In the genomic region with DNA sequence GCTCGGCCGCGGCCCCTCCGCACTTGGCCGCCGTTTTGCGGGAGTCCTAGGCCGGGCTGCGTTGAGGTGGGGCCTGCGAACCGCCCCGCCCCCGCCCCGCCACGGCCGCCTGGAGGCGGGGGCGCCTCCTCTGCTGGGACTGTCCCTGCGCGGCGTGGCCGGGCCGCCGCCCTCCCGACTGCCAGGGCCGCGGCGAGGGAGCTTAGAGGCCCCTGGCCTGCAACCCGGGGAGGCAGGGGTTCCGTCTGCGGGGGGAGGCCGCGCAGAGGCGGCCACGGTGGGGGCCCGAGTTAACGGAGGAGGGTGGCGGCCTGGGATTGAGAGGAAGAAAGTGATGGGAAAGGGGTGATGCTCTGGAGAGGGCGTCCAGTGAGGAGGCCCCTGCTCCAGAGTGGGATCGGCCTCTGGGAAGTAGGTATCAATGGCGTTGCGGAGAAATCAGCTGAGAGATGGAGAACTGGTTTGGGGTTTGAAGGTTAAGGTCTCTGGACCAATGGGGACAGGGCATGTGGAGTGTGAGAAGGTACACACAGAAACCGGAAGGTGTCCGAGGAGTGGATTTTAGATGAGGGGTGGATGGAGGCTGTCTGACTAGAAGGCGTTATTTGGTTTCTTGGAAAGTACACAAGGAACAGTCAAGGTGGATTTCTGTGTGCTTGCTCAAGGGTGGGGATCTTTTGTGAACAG, we compare ENCODE assay signal across 7 mouse cellular contexts. TPM values are rescaled to one million over a fixed set of nuclear protein-coding genes. Genes with fewer than 3 reads are reported as not detected.
DNase-seq lines count a peak whose midpoint lies in the region; ATAC-seq and TF ChIP-seq lines count a peak whose summit lies in the region.

No protein-coding gene starts in this region.

- 1% methylated on average over 44 of the region's 45 CpGs for WGBS in neural tube, embryonic 11.5 days
- WGBS in forebrain, embryonic 12.5 days = under 1% methylated on average over 29 of the region's 45 CpGs
- WGBS in limb, embryonic 11.5 days = 0% methylated on average over 42 of the region's 45 CpGs

- peaks cover 50% of the 10 kb centered on the region for H3K79me2 ChIP-seq in myocyte (ENCODE audit: control insufficient read depth, insufficient read depth)

- peaks cover 8% of the 10 kb centered on the region; the same call in 1 of the 2 replicates for H3K4me1 ChIP-seq in neural tube, embryonic 11.5 days (ENCODE audit: control insufficient read depth, insufficient read depth, low read length)
- peaks cover 22% of the 10 kb centered on the region for H3K4me1 ChIP-seq in forebrain, embryonic 12.5 days
- 0 out of 2 replicates have a peak, but pooled peaks cover 3% of the 10 kb centered on the region for H3K4me1 ChIP-seq in limb, embryonic 11.5 days (ENCODE audit: control insufficient read depth, insufficient read depth, low read length)

- H3ac ChIP-seq in myocyte (ENCODE audit: control insufficient read depth, insufficient read length) = peak overlapping the region; percentile 41

- no peaks in the 10 kb centered on the region for H3K9me3 ChIP-seq in neural tube, embryonic 11.5 days (ENCODE audit: control insufficient read depth, low read length)
- no peaks in the 10 kb centered on the region for H3K9me3 ChIP-seq in forebrain, embryonic 12.5 days
- no peaks in the 10 kb centered on the region for H3K9me3 ChIP-seq in limb, embryonic 11.5 days (ENCODE audit: control insufficient read depth, low read length)

- peak overlapping the region; percentile 96 for H3K9ac ChIP-seq in neural tube, embryonic 11.5 days (ENCODE audit: low read length)
- peak overlapping the region; percentile 98 for H3K9ac ChIP-seq in forebrain, embryonic 12.5 days
- H3K9ac ChIP-seq in limb, embryonic 11.5 days (ENCODE audit: low read length) = peak overlapping the region; percentile 95

- H3K4me2 ChIP-seq in neural tube, embryonic 11.5 days (ENCODE audit: low read depth) = peak overlapping the region; percentile 81
- peak overlapping the region; percentile 69 for H3K4me2 ChIP-seq in forebrain, embryonic 12.5 days
- H3K4me2 ChIP-seq in limb, embryonic 11.5 days (ENCODE audit: low read depth, severe bottlenecking) = peak overlapping the region; percentile 63
- H3K4me2 ChIP-seq in myocyte (ENCODE audit: low read depth) = peak overlapping the region; percentile 81

- no peaks in the 10 kb centered on the region for H3K27me3 ChIP-seq in neural tube, embryonic 11.5 days (ENCODE audit: control insufficient read depth, insufficient read depth, low read length)
- peaks cover 13% of the 10 kb centered on the region; the same call in 1 of the 2 replicates for H3K27me3 ChIP-seq in forebrain, embryonic 12.5 days
- no peaks in the 10 kb centered on the region for H3K27me3 ChIP-seq in limb, embryonic 11.5 days (ENCODE audit: control insufficient read depth, insufficient read depth, low read length)
- no peaks in the 10 kb centered on the region for H3K27me3 ChIP-seq in myocyte (ENCODE audit: control insufficient read depth, insufficient read depth, insufficient read length)

- H3K27ac ChIP-seq in neural tube, embryonic 11.5 days (ENCODE audit: low read depth, low read length) = peak overlapping the region; percentile 86
- H3K27ac ChIP-seq in forebrain, embryonic 12.5 days = peak overlapping the region; percentile 95
- peak overlapping the region; percentile 85 for H3K27ac ChIP-seq in limb, embryonic 11.5 days (replicated peaks; ENCODE audit: low read depth, low read length)

- DNase-seq in neural tube, embryonic 11.5 days (ENCODE audit: low spot score) = peak; percentile 38
- DNase-seq in neural tube, embryonic 10.5 days (ENCODE audit: extremely low spot score, low spot score) = no peak
- DNase-seq in limb, embryonic 11.5 days (ENCODE audit: low spot score) = peak; percentile 52
- no peak for DNase-seq in right cerebral cortex, postnatal 14 days

- ATAC-seq in neural tube, embryonic 11.5 days (ENCODE audit: insufficient read depth, low FRiP score, low TSS enrichment) = peak; percentile 71
- ATAC-seq in activated CD4-positive, CD25-positive, alpha-beta regulatory T cell, adult 4 months = peak; percentile 43
- peak; percentile 80 for ATAC-seq in forebrain, embryonic 12.5 days (ENCODE audit: low FRiP score)
- peak; percentile 80 for ATAC-seq in limb, embryonic 11.5 days (ENCODE audit: insufficient number of reproducible peaks, low FRiP score, low TSS enrichment, low read depth)

- H3K36me3 ChIP-seq in neural tube, embryonic 11.5 days (ENCODE audit: control insufficient read depth, insufficient read depth, low read length) = no peaks in the 10 kb centered on the region
- no peaks in the 10 kb centered on the region for H3K36me3 ChIP-seq in forebrain, embryonic 12.5 days (replicated peaks)
- no peaks in the 10 kb centered on the region for H3K36me3 ChIP-seq in limb, embryonic 11.5 days (ENCODE audit: control insufficient read depth, insufficient read depth, low read length)
- no peaks in the 10 kb centered on the region for H3K36me3 ChIP-seq in myocyte (ENCODE audit: control insufficient read depth, insufficient read depth)

- H3K4me3 ChIP-seq in neural tube, embryonic 11.5 days (ENCODE audit: low read depth, low read length) = peak overlapping the region; percentile 98
- H3K4me3 ChIP-seq in forebrain, embryonic 12.5 days (replicated peaks) = peak overlapping the region; percentile 97
- peak overlapping the region; percentile 96 for H3K4me3 ChIP-seq in limb, embryonic 11.5 days (ENCODE audit: low read depth, low read length)
- H3K4me3 ChIP-seq in myocyte = peak overlapping the region; percentile 69

- TF ChIP-seq POLR2A in myocyte (IDR thresholded peaks at IDR 0.05; ENCODE audit: insufficient read length, low read depth) = no peak

TF ChIP-seq in myocyte, 11 proteins besides CTCF, POLR2A, EP300 and RAD21:
- no peak for TF ChIP-seq MYOD1 (IDR thresholded peaks at IDR 0.05; ENCODE audit: control insufficient read depth in 1 of 3, insufficient read length in 2 of 3, low read depth in 2 of 3)
- no peak for TF ChIP-seq MYOG (IDR thresholded peaks at IDR 0.05; ENCODE audit: control insufficient read depth in 1 of 3, insufficient read depth in 1 of 3, insufficient read length in 2 of 3, low read depth in 2 of 3)
- TF ChIP-seq USF1 (IDR thresholded peaks at IDR 0.05; ENCODE audit: low read depth) = no peak
- TF ChIP-seq REST (IDR thresholded peaks at IDR 0.05; ENCODE audit: insufficient read depth, insufficient read length) = no peak
- no peak for TF ChIP-seq TCF3 (IDR thresholded peaks at IDR 0.05; ENCODE audit: insufficient read length, low read depth)
- TF ChIP-seq TCF12 (IDR thresholded peaks at IDR 0.05; ENCODE audit: insufficient read depth, poor library complexity, severe bottlenecking) = no peak
- no peak for TF ChIP-seq MAX (IDR thresholded peaks at IDR 0.05; ENCODE audit: low read depth)
- TF ChIP-seq CEBPB (IDR thresholded peaks at IDR 0.05; ENCODE audit: insufficient read depth, poor library complexity, severe bottlenecking) = no peak
- TF ChIP-seq SRF (IDR thresholded peaks at IDR 0.05; ENCODE audit: control insufficient read depth, insufficient read length, low read depth) = no peak
- TF ChIP-seq E2F4 (IDR thresholded peaks at IDR 0.05; ENCODE audit: insufficient read depth) = no peak
- TF ChIP-seq POLR2AphosphoS2 (IDR thresholded peaks at IDR 0.05; ENCODE audit: insufficient read length, low read depth) = no peak

RNA-seq across cellular contexts. Expression of a gene that starts 0.5 kb away (rescaled TPM):
- polyA plus RNA-seq in neural tube, embryonic 11.5 days (2014; fragmentation: Nextera tagmentation; extraction: Ambion mirVana) = 83.5 and 94.2 TPM in 2 replicates
- polyA plus RNA-seq in activated CD4-positive, CD25-positive, alpha-beta regulatory T cell, adult 4 months (2017; shearing (Covaris generic)) = 100 to 1,000 TPM in 1 of 2 experiments, 10 to 100 TPM in 1; 95.3 to 103 TPM
- 86.2 and 91.3 TPM in 2 replicates for polyA plus RNA-seq in forebrain, embryonic 12.5 days (2016; fragmentation: Nextera tagmentation; extraction: Ambion mirVana)
- polyA plus RNA-seq in limb, embryonic 11.5 days (2014; fragmentation: Nextera tagmentation; extraction: Ambion mirVana) = 79.4 and 85.2 TPM in 2 replicates
- polyA plus RNA-seq in myocyte (2012; fragmentation: generic; extraction: Trizol) = 8.2 TPM

Comparison
In these comparisons a context has a peak if more than half of its experiments do, and no peak if none do; other contexts are left out.
1. DNase-seq: peak in neural tube, embryonic 11.5 days (single experiment) and limb, embryonic 11.5 days (single experiment); none in neural tube, embryonic 10.5 days (single experiment) and right cerebral cortex, postnatal 14 days (single experiment).
2. Peak in every context shown above with its lines, with median percentiles within 50 percentile points of each other: ATAC-seq, H3K27ac ChIP-seq, H3K4me2 ChIP-seq, H3K4me3 ChIP-seq and H3K9ac ChIP-seq.